Mouse (Mus musculus) hindbrain, embryonic 11.5 days (tissue): Measurements from ENCODE around the gene Glipr1. TPM values are rescaled to one million over a fixed set of nuclear protein-coding genes. Genes with fewer than 3 reads are reported as not detected.
"Not testable (repeated sequence)": the region's sequence is repeated elsewhere in the genome, so short reads cannot be mapped to it uniquely, and the experiment has no call there.

Source experiments
- ATAC-seq: fragments of 200-750 bp; cut with Nextera tagmentation; 2 replicates; pipeline ENCODE4 v1.8.0; 2017; ENCODE audit warnings: mild to moderate bottlenecking, moderate TSS enrichment, moderate library complexity; ENCODE audit not compliant: low FRiP score
- DNase-seq: peaks from one replicate; pipeline ENCODE4 v3.0.0-alpha.2; 2015; ENCODE audit warnings: low spot score
- H3K27ac ChIP-seq: fragments of 300-500 bp; sonication (generic); 2 replicates; pipeline ENCODE4 v1.5.1; 2014; ENCODE audit warnings: mild to moderate bottlenecking, low read depth, low read length
- H3K27me3 ChIP-seq: fragments of 300-500 bp; sonication (generic); 2 replicates; pipeline ENCODE4 v1.6.1; 2014; ENCODE audit warnings: mild to moderate bottlenecking, low read length, moderate library complexity, mixed read lengths; ENCODE audit not compliant: control insufficient read depth, insufficient read depth
- H3K36me3 ChIP-seq: fragments of 300-500 bp; sonication (generic); 2 replicates; pipeline ENCODE4 v1.6.1; 2014; ENCODE audit warnings: mild to moderate bottlenecking, low read length, moderate library complexity, mixed read lengths; ENCODE audit not compliant: control insufficient read depth, insufficient read depth
- H3K4me1 ChIP-seq: fragments of 300-500 bp; sonication (generic); replicated peaks from 2 replicates; pipeline ENCODE4 v1.6.1; 2014; ENCODE audit warnings: low read length, mixed read lengths; ENCODE audit not compliant: control insufficient read depth, insufficient read depth
- H3K4me2 ChIP-seq: fragments of 300-500 bp; sonication (generic); replicated peaks from 2 replicates; pipeline ENCODE4 v1.6.1; 2014; ENCODE audit warnings: mild to moderate bottlenecking, low read depth, low read length
- H3K4me3 ChIP-seq: fragments of 300-500 bp; sonication (generic); 2 replicates; pipeline ENCODE4 v1.5.1; 2014; ENCODE audit warnings: low read depth, low read length
- H3K9ac ChIP-seq: fragments of 300-500 bp; sonication (generic); 2 replicates; pipeline ENCODE4 v1.6.1; 2014; ENCODE audit warnings: low read depth, low read length
- H3K9me3 ChIP-seq: fragments of 300-500 bp; sonication (generic); 2 replicates; pipeline ENCODE4 v1.6.1; 2016; ENCODE audit warnings: low read length; ENCODE audit not compliant: control insufficient read depth
- WGBS: fragments of 180-500 bp; shearing (Covaris S2); extraction: QIAGEN DNeasy Blood & Tissue Kit; methylation state at CpG from one replicate; pipeline ENCODE4 v1.1.7; 2014; 5-methylcytosine and 5-hydroxymethylcytosine counted together
- polyA plus RNA-seq: library from polyadenylated mRNA; unstranded; fragments of >200 nt; fragmentation: Nextera tagmentation; extraction: Ambion mirVana; gene quantifications from 2 replicates; pipeline ENCODE4 v1.2.1, GENCODE M21; 2014

Gene Glipr1
- 0.86 and 1.2 TPM in 2 replicates for polyA plus RNA-seq

GRCm38 (mm10) chr10:112002544-112003215, at the start of gene Glipr1:
TSS of gene Glipr1 (minus strand) at chr10:112002631.
- Histone ChIP-seq H3K4me3 (no peak within 1 kb of the TSS), H3K4me1 (no peaks in the 10 kb centered on the region), H3K27ac (no peak within 1 kb of the TSS), H3K4me2 (no peak within 1 kb of the TSS), H3K27me3 (no peaks in the 10 kb centered on the region), H3K9me3 (no peaks in the 10 kb centered on the region), H3K36me3 (no peaks in the 10 kb centered on the region), H3K9ac (no peak within 1 kb of the TSS)
- DNase-seq (no peak), ATAC-seq (no peak)
- WGBS: 72% methylated on average over 9 of the region's 9 CpGs

GRCm38 (mm10) chr10:112051956-112052355, 49.5 kb upstream of the Glipr1 start:
- ATAC-seq, H3K9ac ChIP-seq, H3K4me2 ChIP-seq, H3K4me3 ChIP-seq, H3K9me3 ChIP-seq, H3K27me3 ChIP-seq, H3K36me3 ChIP-seq, H3K4me1 ChIP-seq, H3K27ac ChIP-seq: not testable (repeated sequence)
- WGBS: 64% methylated on average over 2 of the region's 2 CpGs
- DNase-seq: peak; percentile 23

GRCm38 (mm10) chr10:112051220-112051619, 48.8 kb upstream of the Glipr1 start:
- Histone ChIP-seq H3K27ac (no peak overlapping the region), H3K4me2 (no peak overlapping the region), H3K27me3 (no peaks in the 10 kb centered on the region), H3K4me1 (no peaks in the 10 kb centered on the region), H3K36me3 (no peaks in the 10 kb centered on the region), H3K9me3 (no peaks in the 10 kb centered on the region), H3K9ac (no peak overlapping the region), H3K4me3 (no peak overlapping the region)
- no peak for ATAC-seq
- no peak for DNase-seq

GRCm38 (mm10) chr10:112044283-112044682, 41.9 kb upstream of the Glipr1 start:
- H3K9ac ChIP-seq, ATAC-seq: not testable (repeated sequence)
- WGBS: 58% methylated on average over 14 of the region's 14 CpGs

GRCm38 (mm10) chr10:112043523-112043922, 41.1 kb upstream of the Glipr1 start:
- WGBS: 78% methylated on average over 9 of the region's 9 CpGs
- not testable (repeated sequence) for H3K4me1 ChIP-seq, ATAC-seq, H3K4me2 ChIP-seq, H3K27me3 ChIP-seq, H3K4me3 ChIP-seq, DNase-seq, H3K27ac ChIP-seq, H3K9ac ChIP-seq, H3K9me3 ChIP-seq, H3K36me3 ChIP-seq

More at GRCm38 (mm10) chr10:112044283-112044682, 41.9 kb upstream of the Glipr1 start:
- H3K4me3 ChIP-seq, H3K4me2 ChIP-seq, H3K4me1 ChIP-seq, H3K9me3 ChIP-seq, H3K27me3 ChIP-seq, H3K36me3 ChIP-seq, H3K27ac ChIP-seq, DNase-seq: not testable (repeated sequence)

DNA sequence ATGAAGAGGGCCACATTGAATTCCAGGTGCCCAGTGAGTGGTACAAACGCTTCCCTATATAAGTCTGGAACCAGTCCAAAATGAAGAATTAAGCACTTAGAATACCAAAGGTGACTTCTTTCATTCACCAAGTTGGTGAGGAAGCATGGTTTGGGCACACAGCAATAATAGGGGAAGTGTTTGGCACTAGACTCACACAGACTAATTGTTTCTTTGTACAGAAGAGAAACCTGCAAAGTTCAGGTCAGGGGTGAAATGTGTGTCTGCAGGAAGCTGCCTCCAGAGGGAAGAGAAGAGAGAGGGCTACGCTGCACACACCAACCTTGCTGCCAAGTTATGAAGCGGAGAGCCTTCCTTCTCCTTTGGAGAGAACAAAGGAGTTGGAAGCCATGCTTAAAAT, 26.3 kb upstream of the Glipr1 start:
- not testable (repeated sequence) for H3K4me2 ChIP-seq, H3K4me1 ChIP-seq, H3K36me3 ChIP-seq, H3K4me3 ChIP-seq, ATAC-seq, DNase-seq, H3K9ac ChIP-seq, H3K9me3 ChIP-seq, H3K27me3 ChIP-seq, H3K27ac ChIP-seq
- WGBS: 77% methylated on average over 3 of the region's 3 CpGs

DNA sequence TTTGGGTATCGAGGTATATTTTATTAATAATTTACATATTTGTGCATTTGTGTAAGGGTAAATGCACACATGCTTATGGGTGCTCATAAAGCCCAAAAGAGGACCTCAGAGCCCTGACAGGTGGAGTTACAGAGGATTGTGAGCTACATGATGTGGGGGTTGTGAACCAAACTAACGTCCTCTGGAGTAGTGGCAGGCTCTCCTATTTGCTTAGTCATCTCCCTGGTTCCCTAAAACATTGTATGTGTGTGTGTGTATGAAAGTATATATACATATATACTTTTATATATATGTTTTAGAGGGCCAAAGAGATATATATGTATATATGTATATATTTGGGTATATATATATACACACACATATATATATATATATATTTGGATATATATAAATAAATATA, 21.2 kb upstream of the Glipr1 start:
- no peak for DNase-seq
- Histone ChIP-seq H3K9ac (no peak overlapping the region), H3K4me3 (no peak overlapping the region), H3K27ac (no peak overlapping the region), H3K9me3 (no peaks in the 10 kb centered on the region), H3K27me3 (no peaks in the 10 kb centered on the region), H3K36me3 (no peaks in the 10 kb centered on the region), H3K4me2 (no peak overlapping the region), H3K4me1 (no peaks in the 10 kb centered on the region)
- WGBS: 81% methylated on average over 2 of the region's 2 CpGs
- ATAC-seq: no peak

- not testable (repeated sequence) for H3K27me3 ChIP-seq, H3K9me3 ChIP-seq, H3K4me2 ChIP-seq, ATAC-seq, H3K9ac ChIP-seq, H3K4me3 ChIP-seq, H3K36me3 ChIP-seq, H3K27ac ChIP-seq, DNase-seq, H3K4me1 ChIP-seq
- WGBS: 90% methylated on average over 1 of the region's 1 CpGs
These were observed 7.1 kb upstream of the Glipr1 start for GRCm38 (mm10) chr10:112009511-112009910.

DNA sequence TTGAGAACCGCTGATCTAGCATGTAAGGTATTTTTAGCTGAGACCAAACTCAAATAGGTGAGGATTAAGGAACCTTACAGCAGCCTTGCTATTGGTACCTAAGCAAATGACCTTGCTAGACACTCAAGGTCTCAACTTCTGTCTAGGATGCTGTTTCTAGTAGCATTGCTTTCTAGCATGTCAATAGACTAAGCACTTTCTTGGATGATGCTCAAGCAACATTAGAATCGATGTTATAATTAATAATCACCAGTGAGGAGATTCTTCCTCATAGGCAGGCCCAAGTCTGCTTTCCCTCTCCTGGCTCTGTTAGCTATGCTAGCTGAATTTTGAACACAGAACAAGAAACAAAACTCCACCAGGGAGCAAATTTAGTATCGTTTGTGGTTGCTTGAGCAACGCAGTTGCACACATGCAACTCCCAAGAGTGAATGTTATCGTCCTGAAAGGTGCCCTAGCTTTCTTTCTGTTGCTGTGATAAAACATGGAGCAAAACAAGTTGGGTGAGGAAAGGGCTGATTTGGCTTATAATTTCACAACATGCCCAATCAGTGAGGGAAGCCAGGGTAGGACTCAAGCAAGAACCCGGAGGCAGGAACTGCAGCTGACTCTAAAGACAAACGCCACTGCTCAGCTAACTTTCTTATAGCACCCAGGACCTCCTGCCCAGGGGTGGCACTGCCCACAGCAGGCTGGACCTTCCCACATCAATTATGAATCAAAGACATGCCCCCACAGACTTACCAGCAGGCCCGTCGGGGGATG, 493 bp downstream of the Glipr1 start:
- Histone ChIP-seq H3K4me3 (no peak overlapping the region), H3K27ac (no peak overlapping the region), H3K9ac (no peak overlapping the region), H3K36me3 (no peaks in the 10 kb centered on the region), H3K27me3 (no peaks in the 10 kb centered on the region), H3K9me3 (no peaks in the 10 kb centered on the region), H3K4me2 (no peak overlapping the region), H3K4me1 (no peaks in the 10 kb centered on the region)
- ATAC-seq (no peak), DNase-seq (no peak)
- WGBS: 89% methylated on average over 9 of the region's 9 CpGs
